1 mouse cellular context compared by ENCODE assay signal in genomic region chr2:28103653-28104052, GRCm38 (mm10).
TF ChIP-seq lines count a peak whose summit lies in the region.

No protein-coding gene starts in this region.

TF ChIP-seq in MEL, 35 proteins besides CTCF, POLR2A, EP300 and RAD21:
- TF ChIP-seq ZKSCAN1 (IDR thresholded peaks at IDR 0.05; ENCODE audit: low read depth, low read length), result no peak
- TF ChIP-seq HCFC1 (IDR thresholded peaks at IDR 0.05; ENCODE audit: low read depth, low read length), result no peak
- TF ChIP-seq BHLHE40 (IDR thresholded peaks at IDR 0.05; ENCODE audit: borderline replicate concordance, low read depth, low read length), result no peak
- no peak for TF ChIP-seq MYB (IDR thresholded peaks at IDR 0.05; ENCODE audit: low read depth, low read length)
- TF ChIP-seq CHD2 (IDR thresholded peaks at IDR 0.05; ENCODE audit: low read length), result no peak
- no peak for TF ChIP-seq RCOR1 (IDR thresholded peaks at IDR 0.05; ENCODE audit: low read depth, low read length)
- no peak for TF ChIP-seq ZMIZ1 (IDR thresholded peaks at IDR 0.05; ENCODE audit: low read depth, low read length)
- TF ChIP-seq GATA1 (IDR thresholded peaks at IDR 0.05; ENCODE audit: low read depth, low read length), result no peak
- no peak for TF ChIP-seq GABPA (IDR thresholded peaks at IDR 0.05; ENCODE audit: low read depth, low read length)
- no peak for TF ChIP-seq ZC3H11A (IDR thresholded peaks at IDR 0.05; ENCODE audit: low read depth, low read length)
- no peak for TF ChIP-seq POLR2AphosphoS2 (IDR thresholded peaks at IDR 0.05; ENCODE audit: low read length)
- TF ChIP-seq MXI1 (IDR thresholded peaks at IDR 0.05; ENCODE audit: low read depth, low read length), result no peak
- no peak for TF ChIP-seq NELFE (IDR thresholded peaks at IDR 0.05; ENCODE audit: low read depth, low read length)
- no peak for TF ChIP-seq MAX (IDR thresholded peaks at IDR 0.05; ENCODE audit: low read length)
- TF ChIP-seq JUND (IDR thresholded peaks at IDR 0.05; ENCODE audit: low read depth, low read length), result no peak
